8 mouse cellular contexts compared by ENCODE assay signal in genomic region chr13:54425269-54425668, GRCm38 (mm10). TPM values are rescaled to one million over a fixed set of nuclear protein-coding genes. Genes with fewer than 3 reads are reported as not detected.
DNase-seq lines count a peak whose midpoint lies in the region; ATAC-seq and TF ChIP-seq lines count a peak whose summit lies in the region.

No protein-coding gene starts in this region.

- no peak for TF ChIP-seq POLR2A in thymus, adult 2 months (IDR thresholded peaks at IDR 0.05; ENCODE audit: control insufficient read depth, extremely low read depth, insufficient read depth, low read length, poor library complexity)

- H3K9me3 ChIP-seq in lung, embryonic 15.5 days = 0 out of 2 replicates have a peak, but pooled peaks cover 3% of the 10 kb centered on the region

- WGBS in thymus, adult 2 months = 54% methylated on average over 2 of the region's 2 CpGs
- WGBS in lung, embryonic 15.5 days = 8% methylated on average over 2 of the region's 2 CpGs

- no peak overlapping the region for H3K4me2 ChIP-seq in lung, embryonic 15.5 days

- H3K36me3 ChIP-seq in thymus, adult 2 months (ENCODE audit: control insufficient read depth, insufficient read depth, low read length) = no peaks in the 10 kb centered on the region
- no peaks in the 10 kb centered on the region for H3K36me3 ChIP-seq in lung, embryonic 15.5 days

- no peak for TF ChIP-seq CTCF in thymus, adult 2 months (IDR thresholded peaks at IDR 0.05; ENCODE audit: borderline replicate concordance, control insufficient read depth, extremely low read depth, insufficient read depth, low read length, poor library complexity)

- H3K4me3 ChIP-seq in thymus, adult 2 months (ENCODE audit: control insufficient read depth, insufficient read depth, low read length) = no peak overlapping the region
- H3K4me3 ChIP-seq in lung, embryonic 15.5 days = no peak overlapping the region

- H3K27me3 ChIP-seq in thymus, adult 2 months (ENCODE audit: control insufficient read depth, insufficient read depth, low read length) = no peaks in the 10 kb centered on the region
- no peaks in the 10 kb centered on the region for H3K27me3 ChIP-seq in lung, embryonic 15.5 days

- H3K9ac ChIP-seq in lung, embryonic 15.5 days = no peak overlapping the region

- ATAC-seq in lung, embryonic 15.5 days (ENCODE audit: borderline replicate concordance, extremely low read depth, low FRiP score, low TSS enrichment) = peak; percentile 95

- H3K27ac ChIP-seq in thymus, adult 2 months (ENCODE audit: control insufficient read depth, insufficient read depth, low read length) = no peak overlapping the region
- peak overlapping the region; percentile 88 for H3K27ac ChIP-seq in lung, embryonic 15.5 days

- DNase-seq in thymus, postnatal 10 days (ENCODE audit: low spot score in 2 of 2) = peak; percentile 26 to 33
- DNase-seq in thymus, adult 2 months = no peak
- peak; percentile 77 to 87 for DNase-seq in kidney, adult 8-10 months
- peak; percentile 6 for DNase-seq in spleen, adult 12 weeks (ENCODE audit: low spot score)
- DNase-seq in cerebellum, adult 9-10 months = no peak
- DNase-seq in adrenal gland, adult 8-10 months = no peak
- no peak for DNase-seq in frontal cortex, postnatal 10 days (ENCODE audit: low spot score in 2 of 2)

- no peaks in the 10 kb centered on the region for H3K4me1 ChIP-seq in thymus, adult 2 months (replicated peaks; ENCODE audit: control insufficient read depth, insufficient read depth, low read length)
- peaks cover 21% of the 10 kb centered on the region for H3K4me1 ChIP-seq in lung, embryonic 15.5 days

RNA-seq across cellular contexts. Expression of gene Thoc3, which starts 43.4 kb away (rescaled TPM):
- 51.1 and 69.3 TPM in 2 replicates for polyA plus RNA-seq in thymus, adult 2 months (2012; rRNA removed)
- polyA plus RNA-seq in lung, embryonic 15.5 days (2015; fragmentation: Nextera tagmentation; extraction: Ambion mirVana) = 121 and 129 TPM in 2 replicates
- 10 to 100 TPM; 44.4 to 51.6 (median 48.7) TPM for total RNA-seq in adrenal gland, adult 8-10 months (2022)

RNA-seq across cellular contexts. Expression of gene Cplx2, which starts 54.1 kb away (rescaled TPM):
- polyA plus RNA-seq in thymus, adult 2 months (2012; rRNA removed) = 1.9 TPM in 2 replicates
- 5.4 and 5.6 TPM in 2 replicates for polyA plus RNA-seq in lung, embryonic 15.5 days (2015; fragmentation: Nextera tagmentation; extraction: Ambion mirVana)
- total RNA-seq in adrenal gland, adult 8-10 months (2022) = 10 to 100 TPM; 20.8 to 47.3 (median 33.3) TPM

Comparison
In these comparisons a context has a peak if more than half of its experiments do, and no peak if none do; other contexts are left out.
1. DNase-seq: peak in thymus, postnatal 10 days (2 of 2), kidney, adult 8-10 months (2 of 2) and spleen, adult 12 weeks (single experiment); none in thymus, adult 2 months (single experiment), cerebellum, adult 9-10 months (single experiment), adrenal gland, adult 8-10 months (single experiment) and frontal cortex, postnatal 10 days (0 of 2).